ENCODE assay signal across 10 mouse cellular contexts in genomic region chr11:102752896-102753590, GRCm38 (mm10). TPM values are rescaled to one million over a fixed set of nuclear protein-coding genes. Genes with fewer than 3 reads are reported as not detected.
DNase-seq lines count a peak whose midpoint lies in the region; ATAC-seq and TF ChIP-seq lines count a peak whose summit lies in the region.
"Had no signal": no experiment of that assay in that cellular context is flagged by ENCODE, and none has a peak within 500 bp of the region (broad histone marks: within the 10 kb centered on the region; RNA-seq: fewer than 3 reads in every experiment).

No protein-coding gene starts in this region.

- no peaks in the 10 kb centered on the region for H3K36me3 ChIP-seq in kidney, embryonic 15.5 days
- H3K36me3 ChIP-seq in forebrain, embryonic 11.5 days (ENCODE audit: control insufficient read depth, insufficient read depth, low read length), result no peaks in the 10 kb centered on the region
- H3K36me3 ChIP-seq in midbrain, embryonic 13.5 days, result no peaks in the 10 kb centered on the region
- no peaks in the 10 kb centered on the region for H3K36me3 ChIP-seq in lung, postnatal 0 days (ENCODE audit: insufficient read depth, low read length)
- H3K36me3 ChIP-seq: G1E had no signal

- H3K9me3 ChIP-seq in kidney, embryonic 15.5 days (replicated peaks), result no peaks in the 10 kb centered on the region
- H3K9me3 ChIP-seq in forebrain, embryonic 11.5 days (ENCODE audit: control insufficient read depth, low read length), result no peaks in the 10 kb centered on the region
- H3K9me3 ChIP-seq in midbrain, embryonic 13.5 days, result no peaks in the 10 kb centered on the region
- H3K9me3 ChIP-seq in lung, postnatal 0 days (ENCODE audit: low read length), result no peaks in the 10 kb centered on the region
- H3K9me3 ChIP-seq: G1E had no signal

- 60% methylated on average over 13 of the region's 13 CpGs for WGBS in kidney, embryonic 15.5 days
- 66% methylated on average over 13 of the region's 13 CpGs for WGBS in forebrain, embryonic 11.5 days
- WGBS in midbrain, embryonic 13.5 days, result 60% methylated on average over 13 of the region's 13 CpGs
- WGBS in lung, postnatal 0 days, result 69% methylated on average over 12 of the region's 13 CpGs

- DNase-seq in kidney, postnatal 36 days, result no peak
- DNase-seq in forebrain, embryonic 11.5 days (ENCODE audit: low spot score), result no peak
- no peak for DNase-seq in lung, postnatal 0 days (ENCODE audit: low spot score)
- DNase-seq in frontal cortex, postnatal 36 days (ENCODE audit: low spot score in 2 of 2), result no peak
- no peak for DNase-seq in left cerebral cortex, adult 8-10 months (ENCODE audit: low spot score in 2 of 2)
- DNase-seq: heart, postnatal 10 days had no signal

- TF ChIP-seq EP300 in lung, postnatal 0 days (IDR thresholded peaks at IDR 0.05), result no peak

- no peak for TF ChIP-seq CTCF in bone marrow macrophage, adult 2 months (IDR thresholded peaks at IDR 0.05; ENCODE audit: low read depth, low read length)
- TF ChIP-seq CTCF in lung, postnatal 0 days (IDR thresholded peaks at IDR 0.05), result no peak

- H3K9ac ChIP-seq in kidney, embryonic 15.5 days, result no peak overlapping the region
- peak overlapping the region; percentile 12; the same call in 1 of the 2 replicates for H3K9ac ChIP-seq in forebrain, embryonic 11.5 days (ENCODE audit: low read length)
- H3K9ac ChIP-seq in midbrain, embryonic 13.5 days (replicated peaks), result no peak overlapping the region
- no peak overlapping the region for H3K9ac ChIP-seq in lung, postnatal 0 days (replicated peaks; ENCODE audit: low read depth)

- H3K27ac ChIP-seq in kidney, embryonic 15.5 days, result no peak overlapping the region
- H3K27ac ChIP-seq in bone marrow macrophage, adult 2 months (ENCODE audit: insufficient read depth, low read depth, low read length), result no peak overlapping the region
- H3K27ac ChIP-seq in forebrain, embryonic 11.5 days (ENCODE audit: low read depth, low read length), result no peak overlapping the region
- no peak overlapping the region for H3K27ac ChIP-seq in midbrain, embryonic 13.5 days
- H3K27ac ChIP-seq in lung, postnatal 0 days (ENCODE audit: low read length), result no peak overlapping the region

- 0 out of 2 replicates have a peak, but pooled peaks have one; percentile 45 for ATAC-seq in kidney, embryonic 15.5 days (replicated peaks; ENCODE audit: low FRiP score)
- ATAC-seq in forebrain, embryonic 11.5 days (replicated peaks; ENCODE audit: low FRiP score), result peak; percentile 44; the same call in 1 of the 2 replicates
- peak; percentile 25; the same call in 1 of the 2 replicates for ATAC-seq in midbrain, embryonic 13.5 days
- ATAC-seq in lung, postnatal 0 days, result no peak

- no peak overlapping the region for H3K4me2 ChIP-seq in kidney, embryonic 15.5 days
- H3K4me2 ChIP-seq in forebrain, embryonic 11.5 days (ENCODE audit: low read depth, low read length, severe bottlenecking), result no peak overlapping the region
- H3K4me2 ChIP-seq in midbrain, embryonic 13.5 days (replicated peaks), result no peak overlapping the region
- H3K4me2 ChIP-seq in lung, postnatal 0 days (replicated peaks; ENCODE audit: low read depth, low read length), result no peak overlapping the region

- H3K4me3 ChIP-seq in kidney, embryonic 15.5 days (replicated peaks), result no peak overlapping the region
- peak overlapping the region; percentile 11; the same call in 1 of the 2 replicates for H3K4me3 ChIP-seq in bone marrow macrophage, adult 2 months (ENCODE audit: insufficient read depth, low read length)
- H3K4me3 ChIP-seq in forebrain, embryonic 11.5 days (ENCODE audit: low read depth, low read length), result no peak overlapping the region
- no peak overlapping the region for H3K4me3 ChIP-seq in midbrain, embryonic 13.5 days (replicated peaks)
- no peak overlapping the region for H3K4me3 ChIP-seq in lung, postnatal 0 days (ENCODE audit: low read depth, low read length)

- H3K4me1 ChIP-seq in kidney, embryonic 15.5 days, result peaks cover 15% of the 10 kb centered on the region
- H3K4me1 ChIP-seq in bone marrow macrophage, adult 2 months (ENCODE audit: control insufficient read depth, insufficient read depth, low read length), result no peaks in the 10 kb centered on the region
- peaks cover 14% of the 10 kb centered on the region for H3K4me1 ChIP-seq in forebrain, embryonic 11.5 days (replicated peaks; ENCODE audit: control insufficient read depth, insufficient read depth, low read length)
- H3K4me1 ChIP-seq in midbrain, embryonic 13.5 days (replicated peaks), result peaks cover 26% of the 10 kb centered on the region
- no peaks in the 10 kb centered on the region for H3K4me1 ChIP-seq in lung, postnatal 0 days (ENCODE audit: insufficient read depth, low read depth, low read length)

- H3K27me3 ChIP-seq in kidney, embryonic 15.5 days, result 0 out of 2 replicates have a peak, but pooled peaks cover 8% of the 10 kb centered on the region
- H3K27me3 ChIP-seq in forebrain, embryonic 11.5 days (ENCODE audit: control insufficient read depth, insufficient read depth, low read length), result no peaks in the 10 kb centered on the region
- H3K27me3 ChIP-seq in midbrain, embryonic 13.5 days, result no peaks in the 10 kb centered on the region
- H3K27me3 ChIP-seq in lung, postnatal 0 days (replicated peaks; ENCODE audit: insufficient read depth, low read length), result no peaks in the 10 kb centered on the region

- no peak for TF ChIP-seq POLR2A in bone marrow macrophage, adult 2 months (IDR thresholded peaks at IDR 0.05; ENCODE audit: borderline replicate concordance, low read depth, low read length)

RNA-seq across cellular contexts. Expression of gene Adam11, which starts 8.2 kb away (rescaled TPM):
- polyA plus RNA-seq in kidney, embryonic 15.5 days (2015; fragmentation: Nextera tagmentation; extraction: Ambion mirVana), result 7.9 and 11.3 TPM in 2 replicates
- polyA plus RNA-seq in bone marrow macrophage, adult 2 months (2012; ENCODE audit: insufficient read depth, insufficient read length, missing spikeins), result not detected in 2 replicates
- polyA plus RNA-seq in forebrain, embryonic 11.5 days (2014; fragmentation: Nextera tagmentation; extraction: Ambion mirVana), result 11.7 and 14.0 TPM in 2 replicates
- polyA plus RNA-seq in midbrain, embryonic 13.5 days (2015; fragmentation: Nextera tagmentation; extraction: Ambion mirVana), result 31.8 and 32.8 TPM in 2 replicates
- 0.78 and 1.8 TPM in 2 replicates for polyA plus RNA-seq in lung, postnatal 0 days (2015; fragmentation: Nextera tagmentation; extraction: Ambion mirVana)
- 100 to 1,000 TPM; 117 to 126 (median 123) TPM for total RNA-seq in left cerebral cortex, adult 8-10 months (2022)
- polyA plus RNA-seq: G1E had no signal

RNA-seq across cellular contexts. Expression of gene Ccdc43, which starts 55.5 kb away (rescaled TPM):
- polyA plus RNA-seq in kidney, embryonic 15.5 days (2015; fragmentation: Nextera tagmentation; extraction: Ambion mirVana), result 48.7 and 56.0 TPM in 2 replicates
- polyA plus RNA-seq in bone marrow macrophage, adult 2 months (2012; ENCODE audit: insufficient read depth, insufficient read length, missing spikeins), result 28.9 and 30.5 TPM in 2 replicates
- polyA plus RNA-seq in forebrain, embryonic 11.5 days (2014; fragmentation: Nextera tagmentation; extraction: Ambion mirVana), result 52.0 and 62.1 TPM in 2 replicates
- polyA plus RNA-seq in midbrain, embryonic 13.5 days (2015; fragmentation: Nextera tagmentation; extraction: Ambion mirVana), result 41.6 and 49.1 TPM in 2 replicates
- polyA plus RNA-seq in lung, postnatal 0 days (2015; fragmentation: Nextera tagmentation; extraction: Ambion mirVana), result 20.4 and 22.8 TPM in 2 replicates
- total RNA-seq in left cerebral cortex, adult 8-10 months (2022), result 10 to 100 TPM; 23.9 to 37.7 (median 26.3) TPM
